Mouse (Mus musculus) G1E (cell line): ENCODE measurements around the gene Efcab3. TPM values are rescaled to one million over a fixed set of nuclear protein-coding genes. Genes with fewer than 3 reads are reported as not detected.

ENCODE experiments used
- ATAC-seq: 2 replicates; pipeline ENCODE4 v1.8.0; 2016; ENCODE audit warnings: mild to moderate bottlenecking; ENCODE audit not compliant: insufficient number of reproducible peaks, poor library complexity, low FRiP score, severe bottlenecking; ENCODE audit errors: extremely low read depth
- DNase-seq: peaks from one replicate; pipeline ENCODE4 v3.0.0; 2012; ENCODE audit warnings: low spot score
- H3K27me3 ChIP-seq: 2 replicates; pipeline ENCODE4 v1.6.1; 2012; ENCODE audit warnings: mild to moderate bottlenecking, low read length, inconsistent platforms; ENCODE audit not compliant: insufficient read depth
- H3K36me3 ChIP-seq: replicated peaks from 2 replicates; pipeline ENCODE3; 2012; ENCODE audit warnings: mild to moderate bottlenecking, inconsistent platforms
- H3K4me1 ChIP-seq: 2 replicates; pipeline ENCODE4 v1.6.1; 2012; ENCODE audit warnings: low read depth, low read length, inconsistent platforms, mixed read lengths; ENCODE audit not compliant: insufficient read depth
- H3K4me3 ChIP-seq: 2 replicates; pipeline ENCODE4 v1.5.1; 2012; ENCODE audit warnings: low read depth, mild to moderate bottlenecking, inconsistent platforms, low read length, moderate library complexity, mixed read lengths
- H3K9me3 ChIP-seq: replicated peaks from 2 replicates; pipeline ENCODE4 v1.6.1; 2012; ENCODE audit warnings: inconsistent platforms
- CTCF ChIP-seq: IDR thresholded peaks from 2 replicates; pipeline ENCODE4 v1.5.1; 2012; ENCODE audit warnings: low read depth, low read length, inconsistent platforms, mixed read lengths
- GATA1 ChIP-seq: IDR thresholded peaks from 2 replicates; pipeline ENCODE4 v1.6.1; 2012; ENCODE audit warnings: borderline replicate concordance, low read length, inconsistent platforms, mixed read lengths
- GATA2 ChIP-seq: IDR thresholded peaks from 2 replicates; pipeline ENCODE4 v1.6.1; 2012; ENCODE audit warnings: low read depth, low read length, inconsistent platforms, borderline replicate concordance
- POLR2AphosphoS5 ChIP-seq: IDR thresholded peaks from 2 replicates; pipeline ENCODE4 v1.6.1; 2012; ENCODE audit warnings: low read depth, low read length, inconsistent platforms; ENCODE audit not compliant: insufficient replicate concordance
- TAL1 ChIP-seq: conservative IDR thresholded peaks from 2 replicates; pipeline ENCODE4 v1.6.1; 2012; ENCODE audit warnings: low read depth, low read length, inconsistent platforms, mixed read lengths
- polyA plus RNA-seq: library from polyadenylated mRNA; stranded (reverse); fragments of >175 nt; gene quantifications from 2 replicates; pipeline ENCODE4 v1.2.3, GENCODE M21; 2012
- total RNA-seq, 2 experiments: library from RNA; stranded (forward) in 1 of 2; stranded (reverse) in 1 of 2; fragments of 200-1000 nt in 1 of 2; fragments of >200 nt in 1 of 2; fragmentation: Nextera tagmentation in 1 of 2; gene quantifications; 2 replicates each; pipeline ENCODE4 v1.2.3; 2014 to 2017

Gene Efcab3
- total and polyA plus RNA-seq, 3 experiments, result not detected

DNA sequence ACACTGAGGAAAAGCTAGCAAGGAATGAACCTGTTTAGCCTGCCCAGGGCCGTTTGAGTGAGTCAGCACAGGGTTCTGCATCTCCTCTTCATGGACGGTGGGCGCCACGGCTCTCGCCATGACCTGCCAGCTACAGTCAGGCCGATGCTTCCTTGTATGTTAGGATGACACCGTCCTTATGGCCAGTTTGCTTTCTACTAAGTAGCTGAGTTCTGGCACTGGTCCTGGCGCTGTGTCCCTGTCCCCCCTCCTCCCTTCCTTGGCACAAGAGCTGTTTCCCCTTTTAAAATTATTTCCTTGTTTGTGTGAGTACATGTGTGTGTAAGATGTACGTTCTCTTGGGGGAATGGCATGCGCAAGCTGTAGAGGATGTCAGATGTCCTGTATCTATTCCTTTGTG, 81.8 kb downstream of the Efcab3 start:
- DNase-seq (no peak), ATAC-seq (no peak)
- Histone ChIP-seq H3K27me3 (no peaks in the 10 kb centered on the region), H3K36me3 (peaks cover 20% of the 10 kb centered on the region), H3K4me1 (peaks cover 49% of the 10 kb centered on the region), H3K9me3 (no peaks in the 10 kb centered on the region), H3K4me3 (no peak overlapping the region)
- TF ChIP-seq GATA2, result no peak
- no peak for TF ChIP-seq GATA1
- no peak for TF ChIP-seq TAL1
- no peak for TF ChIP-seq POLR2AphosphoS5
- TF ChIP-seq CTCF, result no peak

DNA sequence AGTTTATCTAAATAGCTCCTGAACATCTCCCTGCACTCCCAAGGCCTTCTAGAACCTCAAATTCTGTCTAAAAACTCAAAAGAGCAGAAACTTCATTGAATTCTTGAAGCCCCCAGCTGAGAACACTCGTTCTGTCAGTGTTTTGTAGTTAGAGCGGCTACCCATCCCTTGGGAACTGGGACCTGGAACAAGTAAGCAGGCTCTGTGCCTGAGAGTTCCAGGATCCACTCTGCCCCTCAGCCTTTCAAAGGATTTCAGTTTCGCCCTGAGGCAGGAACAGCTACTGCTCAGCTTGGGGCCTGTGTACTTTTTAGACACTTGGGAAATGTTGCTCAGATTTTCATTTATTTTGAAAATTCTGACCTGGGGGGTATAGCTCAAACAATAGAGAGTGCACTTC, 83.2 kb downstream of the Efcab3 start, which contains the start of gene Gm10842:
Gene Gm10842 (plus strand): TSS at position 301 of the 400 bp plus-strand sequence.
- H3K4me1 ChIP-seq, result peaks cover 54% of the 10 kb centered on the region
- ATAC-seq (no peak), DNase-seq (no peak)
- H3K27me3 ChIP-seq, result no peaks in the 10 kb centered on the region
- peaks cover 7% of the 10 kb centered on the region for H3K36me3 ChIP-seq
- TF ChIP-seq CTCF (no peak), GATA1 (no peak), TAL1 (no peak), GATA2 (no peak), POLR2AphosphoS5 (no peak)
- no peak within 1 kb of the TSS for H3K4me3 ChIP-seq
- H3K9me3 ChIP-seq, result no peaks in the 10 kb centered on the region

DNA sequence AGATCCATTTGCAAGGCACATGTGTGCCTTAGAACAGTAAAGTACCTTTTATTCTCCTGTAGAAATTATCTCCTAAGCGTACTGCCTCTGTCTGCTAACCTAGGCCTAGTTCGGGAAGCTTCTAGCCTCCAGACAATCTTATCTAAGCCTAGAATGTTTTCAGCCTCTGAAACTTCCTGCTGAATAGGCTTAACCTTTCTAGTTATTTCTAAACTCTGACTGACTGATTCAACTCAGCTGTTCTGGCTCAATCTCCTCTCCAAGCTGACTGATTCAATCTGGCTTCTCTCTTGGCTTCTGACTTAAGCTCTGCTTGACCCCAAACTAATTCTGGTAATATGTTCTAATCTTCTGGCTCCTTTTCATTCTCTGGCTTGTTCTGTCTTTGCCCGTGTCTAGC, 86.0 kb downstream of the Efcab3 start:
- Histone ChIP-seq H3K4me3 (no peak overlapping the region), H3K27me3 (no peaks in the 10 kb centered on the region), H3K4me1 (peaks cover 71% of the 10 kb centered on the region), H3K36me3 (no peaks in the 10 kb centered on the region), H3K9me3 (no peaks in the 10 kb centered on the region)
- TF ChIP-seq GATA1 (no peak), GATA2 (no peak), CTCF (no peak), TAL1 (no peak), POLR2AphosphoS5 (no peak)
- ATAC-seq (no peak), DNase-seq (no peak)

DNA sequence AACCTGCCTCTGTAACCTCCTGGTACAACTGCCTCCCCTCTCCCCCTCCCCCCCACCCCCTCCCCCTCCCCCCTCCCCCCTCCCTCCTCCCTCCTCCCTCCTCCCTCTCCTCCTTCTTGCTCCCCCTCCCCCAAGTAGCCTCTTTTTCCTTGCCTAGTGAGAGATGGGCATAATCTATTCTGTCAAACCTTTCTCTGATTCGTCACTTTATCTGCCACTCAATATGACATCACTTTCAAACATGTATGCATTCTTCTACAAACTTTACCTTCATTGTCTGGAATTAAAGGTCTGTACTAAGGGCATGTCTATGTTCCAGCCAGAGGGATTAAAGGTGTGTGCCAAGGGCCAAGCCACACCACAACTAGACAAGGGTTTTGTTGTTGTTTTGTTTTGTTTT, 86.4 kb downstream of the Efcab3 start:
- no peaks in the 10 kb centered on the region for H3K36me3 ChIP-seq
- no peaks in the 10 kb centered on the region for H3K9me3 ChIP-seq
- peaks cover 71% of the 10 kb centered on the region for H3K4me1 ChIP-seq
- TF ChIP-seq POLR2AphosphoS5 (no peak), GATA2 (no peak), GATA1 (no peak), TAL1 (no peak), CTCF (no peak)
- ATAC-seq, result no peak
- no peaks in the 10 kb centered on the region for H3K27me3 ChIP-seq
- no peak overlapping the region for H3K4me3 ChIP-seq
- no peak for DNase-seq

DNA sequence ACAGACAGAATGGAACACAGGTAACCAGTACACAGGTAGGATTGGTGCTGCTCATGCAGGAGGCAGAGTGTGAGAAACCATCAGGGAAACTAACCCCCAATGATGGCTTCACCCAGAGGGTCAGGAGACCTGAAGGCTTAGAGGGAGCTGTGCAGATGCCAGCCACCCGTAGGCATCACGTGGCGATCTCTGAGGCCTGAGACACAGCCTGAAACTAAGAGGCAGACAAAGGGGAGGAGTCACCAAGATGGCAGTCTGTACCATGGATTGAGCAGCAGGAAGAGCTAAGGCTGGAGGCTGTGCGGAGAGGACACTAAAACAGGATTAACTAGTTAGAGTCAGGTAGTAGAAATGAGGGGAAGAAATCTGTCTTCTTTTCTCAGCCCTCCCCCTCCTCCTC, 87.3 kb downstream of the Efcab3 start:
- ATAC-seq, result no peak
- Histone ChIP-seq H3K4me3 (no peak overlapping the region), H3K9me3 (no peaks in the 10 kb centered on the region), H3K4me1 (peaks cover 71% of the 10 kb centered on the region), H3K27me3 (no peaks in the 10 kb centered on the region), H3K36me3 (no peaks in the 10 kb centered on the region)
- DNase-seq, result no peak
- TF ChIP-seq GATA2 (no peak), CTCF (no peak), POLR2AphosphoS5 (no peak), TAL1 (no peak), GATA1 (no peak)

DNA sequence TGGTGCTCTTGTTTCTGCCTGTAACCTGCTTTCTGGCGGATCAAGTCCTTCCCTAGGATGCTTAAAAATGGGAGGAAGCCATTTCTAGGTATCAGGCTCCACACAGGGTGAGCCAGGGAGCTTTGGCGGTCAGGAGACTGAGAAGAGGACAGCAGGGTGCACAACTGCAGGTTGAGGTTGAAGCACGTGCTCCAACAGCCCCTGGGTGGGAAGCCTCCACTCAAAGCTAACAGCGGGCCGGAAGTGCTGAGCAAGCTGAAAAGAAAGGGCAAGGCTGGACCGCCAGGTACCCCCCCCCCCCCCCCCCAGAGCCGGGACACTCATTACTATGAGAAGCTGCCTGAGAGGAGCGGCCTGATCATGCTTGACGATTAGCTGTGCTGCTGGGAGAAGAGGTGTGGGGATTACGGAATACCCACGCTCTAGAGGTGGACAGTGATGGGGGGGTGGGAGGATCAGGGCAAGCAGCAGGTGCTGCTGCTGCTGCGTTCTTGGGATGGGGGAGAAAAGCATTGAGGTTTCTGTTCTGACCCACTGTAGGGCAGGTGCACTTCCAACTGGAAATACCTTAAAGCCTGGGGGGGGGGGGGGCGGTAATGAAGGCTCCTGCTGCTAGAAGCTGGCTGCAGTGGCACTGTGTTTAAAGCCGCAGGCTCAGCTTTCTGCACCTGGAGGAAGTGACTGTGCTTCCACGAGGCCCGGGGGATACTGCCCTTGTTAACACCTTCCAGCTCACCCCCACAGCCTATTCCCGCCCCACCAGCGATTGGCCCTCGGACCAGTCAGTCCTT, 88.0 kb downstream of the Efcab3 start:
- Histone ChIP-seq H3K9me3 (no peaks in the 10 kb centered on the region), H3K4me1 (peaks cover 76% of the 10 kb centered on the region), H3K27me3 (no peaks in the 10 kb centered on the region), H3K36me3 (no peaks in the 10 kb centered on the region), H3K4me3 (peak overlapping the region; percentile 62; the same call in 1 of the 2 replicates)
- ATAC-seq, result no peak
- no peak for TF ChIP-seq TAL1
- TF ChIP-seq POLR2AphosphoS5, result no peak
- no peak for TF ChIP-seq CTCF
- TF ChIP-seq GATA1, result no peak
- TF ChIP-seq GATA2, result no peak
- DNase-seq, result peak; percentile 64
